Mouse (Mus musculus): ENCODE measurements around the gene Ticam1. TPM values are rescaled to one million over a fixed set of nuclear protein-coding genes. Genes with fewer than 3 reads are reported as not detected.
A peak's percentile ranks its signal among the peaks of the same experiment; 100 is the strongest.

Ticam1 gene
- polyA plus RNA-seq, 1 experiment from 2014 or later: 2.6 TPM

DNA sequence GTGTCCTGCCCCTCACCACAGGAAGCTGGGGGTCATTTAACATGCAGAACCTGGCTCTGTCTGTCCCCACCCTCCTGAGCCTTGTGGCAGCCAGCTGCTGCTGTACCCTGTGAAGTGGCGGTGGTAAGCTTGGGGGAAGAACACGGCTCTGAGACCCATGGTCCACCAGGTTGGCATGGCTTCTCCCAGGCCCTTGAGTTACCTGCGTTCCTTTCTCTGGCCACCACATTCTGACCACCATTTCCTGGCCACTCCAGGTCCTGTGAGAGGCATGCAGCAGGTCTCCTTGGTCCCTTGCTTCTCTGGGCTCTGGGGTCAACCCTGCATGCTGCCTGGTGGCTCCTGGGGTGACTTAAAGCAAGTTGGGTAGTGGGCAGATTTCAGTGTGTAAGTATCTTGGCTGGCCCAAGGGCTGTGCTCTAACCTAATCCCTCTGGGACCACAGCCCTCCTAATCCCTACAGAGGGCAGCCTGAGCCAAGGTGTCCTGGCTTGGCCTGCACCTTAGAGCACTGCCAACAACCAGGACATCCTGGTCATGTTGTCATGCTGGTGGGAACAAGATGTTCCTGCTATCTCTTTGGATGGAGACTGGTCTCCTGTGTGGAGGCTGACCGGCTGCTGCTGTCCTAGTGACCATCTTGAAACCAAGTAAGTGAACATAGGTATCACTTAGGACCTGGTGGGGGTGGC lies 16.1 kb upstream of the Ticam1 start, which contains the start of gene Plin3:
Gene Plin3 (minus strand): TSS at position 343 of the 692 bp plus-strand sequence.
- H3K4me2 ChIP-seq: no peak within 1 kb of the TSS
- H3K36me3 ChIP-seq (ENCODE audit: control insufficient read depth, insufficient read depth, low read length): no peaks in the 10 kb centered on the region
- no peaks in the 10 kb centered on the region for H3K9me3 ChIP-seq (ENCODE audit: control insufficient read depth, low read length)
- H3K4me1 ChIP-seq (ENCODE audit: control insufficient read depth, insufficient read depth, low read length): peaks cover 28% of the 10 kb centered on the region
- DNase-seq (ENCODE audit: low spot score, missing footprints) (no peak), ATAC-seq (ENCODE audit: low FRiP score) (no peak)
- 0 out of 2 replicates have a peak within 1 kb of the TSS, but pooled peaks have one; percentile 12 for H3K9ac ChIP-seq (ENCODE audit: low read length)
- 93% methylated on average over 4 of the region's 4 CpGs for WGBS
- no peak within 1 kb of the TSS; the same call in 1 of the 2 replicates for H3K27ac ChIP-seq (ENCODE audit: low read depth, low read length)
- no peaks in the 10 kb centered on the region for H3K27me3 ChIP-seq (ENCODE audit: control insufficient read depth, insufficient read depth, low read length)
- no peak within 1 kb of the TSS for H3K4me3 ChIP-seq (ENCODE audit: low read depth, low read length)

DNA sequence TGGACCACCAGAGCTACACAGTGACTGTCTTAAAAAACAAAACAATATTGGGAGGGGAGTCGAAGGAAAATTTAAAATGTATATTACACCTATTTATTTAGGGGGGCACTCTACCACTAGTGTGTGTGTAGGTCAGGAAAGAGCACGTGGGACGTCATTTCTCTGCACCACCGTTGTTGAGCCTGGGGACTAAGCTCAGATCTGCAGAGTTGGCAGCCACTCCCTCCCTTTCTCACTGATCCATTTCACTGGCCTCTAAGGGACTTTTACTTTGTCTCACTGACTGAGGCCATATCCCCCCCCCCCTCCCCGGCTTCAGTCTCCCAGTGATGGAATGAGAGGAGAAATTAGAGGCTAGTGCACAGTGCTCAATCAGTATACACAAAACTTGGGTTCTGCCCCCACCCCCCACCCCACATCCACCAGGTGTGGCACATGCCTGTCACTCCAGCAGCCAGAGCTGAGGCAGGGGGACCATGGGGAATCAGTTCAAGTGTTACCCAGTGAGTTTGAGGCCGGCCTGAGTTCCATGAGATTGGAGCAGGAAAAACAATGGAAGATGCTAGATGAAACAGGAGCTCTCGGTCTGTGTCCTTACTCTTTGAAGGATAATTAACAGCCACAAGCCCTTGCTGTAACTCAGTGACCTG lies 15.4 kb upstream of the Ticam1 start:
- H3K27me3 ChIP-seq (ENCODE audit: control insufficient read depth, insufficient read depth, low read length): no peaks in the 10 kb centered on the region
- no peak for DNase-seq (ENCODE audit: low spot score, missing footprints)
- H3K4me3 ChIP-seq (ENCODE audit: low read depth, low read length): no peak overlapping the region
- WGBS: 52% methylated on average over 7 of the region's 7 CpGs
- no peaks in the 10 kb centered on the region for H3K9me3 ChIP-seq (ENCODE audit: control insufficient read depth, low read length)
- H3K27ac ChIP-seq (ENCODE audit: low read depth, low read length): no peak overlapping the region; the same call in none of the 2 replicates
- no peak for ATAC-seq (ENCODE audit: low FRiP score)
- H3K4me1 ChIP-seq (ENCODE audit: control insufficient read depth, insufficient read depth, low read length): peaks cover 29% of the 10 kb centered on the region
- H3K4me2 ChIP-seq: no peak overlapping the region
- H3K36me3 ChIP-seq (ENCODE audit: control insufficient read depth, insufficient read depth, low read length): no peaks in the 10 kb centered on the region
- peak overlapping the region; percentile 59 for H3K9ac ChIP-seq (ENCODE audit: low read length)

DNA sequence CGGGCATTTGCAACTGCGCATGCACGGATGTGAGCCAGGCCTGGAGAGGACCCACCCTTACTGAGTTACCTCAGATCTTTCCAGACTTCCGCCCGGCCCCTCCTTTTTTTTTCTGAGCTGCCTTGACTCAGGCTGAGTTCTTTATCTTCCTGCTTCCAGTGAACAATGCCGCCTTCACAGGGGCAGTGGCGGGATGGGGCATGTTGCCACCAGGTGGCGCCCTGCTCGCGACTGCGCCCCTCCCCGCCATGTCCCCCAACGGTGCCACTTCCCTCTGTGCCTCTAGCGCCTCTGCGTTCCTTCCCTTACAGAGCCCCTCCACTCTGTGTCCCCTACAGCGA lies 14.6 kb upstream of the Ticam1 start:
- H3K27ac ChIP-seq (ENCODE audit: low read depth, low read length): peak overlapping the region; percentile 82
- peak; percentile 89 for ATAC-seq (ENCODE audit: low FRiP score)
- no peaks in the 10 kb centered on the region for H3K27me3 ChIP-seq (ENCODE audit: control insufficient read depth, insufficient read depth, low read length)
- WGBS: 1% methylated on average over 16 of the region's 16 CpGs
- peak; percentile 99 for DNase-seq (ENCODE audit: low spot score, missing footprints)
- H3K9ac ChIP-seq (ENCODE audit: low read length): peak overlapping the region; percentile 59
- H3K9me3 ChIP-seq (ENCODE audit: control insufficient read depth, low read length): no peaks in the 10 kb centered on the region
- H3K4me2 ChIP-seq: peak overlapping the region; percentile 63
- H3K4me1 ChIP-seq (ENCODE audit: control insufficient read depth, insufficient read depth, low read length): peaks cover 29% of the 10 kb centered on the region
- peak overlapping the region; percentile 37; the same call in 1 of the 2 replicates for H3K4me3 ChIP-seq (ENCODE audit: low read depth, low read length)
- H3K36me3 ChIP-seq (ENCODE audit: control insufficient read depth, insufficient read depth, low read length): no peaks in the 10 kb centered on the region

DNA sequence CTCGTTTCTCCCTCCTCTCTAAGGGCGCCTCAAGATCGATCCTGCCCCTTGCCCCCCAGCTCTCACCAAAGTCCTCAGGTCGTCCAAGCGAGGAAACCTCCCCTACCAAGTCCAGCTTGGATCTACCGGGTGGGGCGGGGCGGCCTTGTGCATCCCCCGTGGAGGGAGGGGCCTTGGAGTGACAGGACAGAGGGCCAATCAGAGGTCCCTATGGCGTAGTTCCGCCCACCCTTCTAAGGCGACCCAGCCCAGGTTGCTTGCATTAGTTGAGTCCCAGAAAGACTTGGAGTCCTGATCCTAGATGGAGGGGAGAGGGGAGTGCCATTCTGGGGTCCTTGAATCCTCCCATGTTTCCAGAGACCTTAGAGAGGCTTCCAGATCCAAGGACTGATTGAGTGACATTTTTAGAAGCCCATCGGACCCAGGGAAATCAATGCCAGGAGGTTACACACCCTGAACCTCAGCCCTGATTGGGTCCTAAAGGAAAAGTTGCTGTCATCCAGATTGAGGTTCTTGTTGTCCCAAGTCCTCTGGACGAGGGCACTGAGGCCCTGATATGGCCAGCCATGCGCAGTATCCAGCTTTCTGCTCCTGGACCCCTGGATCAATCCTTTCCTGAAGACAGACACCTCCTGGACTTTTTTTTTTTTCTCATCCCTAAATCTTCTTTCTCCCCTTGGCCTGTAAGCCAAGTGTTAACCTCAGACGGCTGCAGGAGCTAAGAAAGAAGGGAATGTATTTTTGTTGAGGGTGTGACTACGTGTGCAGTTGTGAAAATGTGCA lies 14.0 kb upstream of the Ticam1 start:
- peak overlapping the region; percentile 71 for H3K9ac ChIP-seq (ENCODE audit: low read length)
- H3K27me3 ChIP-seq (ENCODE audit: control insufficient read depth, insufficient read depth, low read length): no peaks in the 10 kb centered on the region
- 3% methylated on average over 17 of the region's 17 CpGs for WGBS
- H3K36me3 ChIP-seq (ENCODE audit: control insufficient read depth, insufficient read depth, low read length): peaks cover under 1% of the 10 kb centered on the region; the same call in 1 of the 2 replicates
- ATAC-seq (ENCODE audit: low FRiP score) (peak; percentile 79), DNase-seq (ENCODE audit: low spot score, missing footprints) (peak; percentile 99)
- H3K4me1 ChIP-seq (ENCODE audit: control insufficient read depth, insufficient read depth, low read length): peaks cover 29% of the 10 kb centered on the region
- peak overlapping the region; percentile 37 for H3K4me3 ChIP-seq (ENCODE audit: low read depth, low read length)
- H3K9me3 ChIP-seq (ENCODE audit: control insufficient read depth, low read length): no peaks in the 10 kb centered on the region
- peak overlapping the region; percentile 82 for H3K27ac ChIP-seq (ENCODE audit: low read depth, low read length)
- peak overlapping the region; percentile 63 for H3K4me2 ChIP-seq

DNA sequence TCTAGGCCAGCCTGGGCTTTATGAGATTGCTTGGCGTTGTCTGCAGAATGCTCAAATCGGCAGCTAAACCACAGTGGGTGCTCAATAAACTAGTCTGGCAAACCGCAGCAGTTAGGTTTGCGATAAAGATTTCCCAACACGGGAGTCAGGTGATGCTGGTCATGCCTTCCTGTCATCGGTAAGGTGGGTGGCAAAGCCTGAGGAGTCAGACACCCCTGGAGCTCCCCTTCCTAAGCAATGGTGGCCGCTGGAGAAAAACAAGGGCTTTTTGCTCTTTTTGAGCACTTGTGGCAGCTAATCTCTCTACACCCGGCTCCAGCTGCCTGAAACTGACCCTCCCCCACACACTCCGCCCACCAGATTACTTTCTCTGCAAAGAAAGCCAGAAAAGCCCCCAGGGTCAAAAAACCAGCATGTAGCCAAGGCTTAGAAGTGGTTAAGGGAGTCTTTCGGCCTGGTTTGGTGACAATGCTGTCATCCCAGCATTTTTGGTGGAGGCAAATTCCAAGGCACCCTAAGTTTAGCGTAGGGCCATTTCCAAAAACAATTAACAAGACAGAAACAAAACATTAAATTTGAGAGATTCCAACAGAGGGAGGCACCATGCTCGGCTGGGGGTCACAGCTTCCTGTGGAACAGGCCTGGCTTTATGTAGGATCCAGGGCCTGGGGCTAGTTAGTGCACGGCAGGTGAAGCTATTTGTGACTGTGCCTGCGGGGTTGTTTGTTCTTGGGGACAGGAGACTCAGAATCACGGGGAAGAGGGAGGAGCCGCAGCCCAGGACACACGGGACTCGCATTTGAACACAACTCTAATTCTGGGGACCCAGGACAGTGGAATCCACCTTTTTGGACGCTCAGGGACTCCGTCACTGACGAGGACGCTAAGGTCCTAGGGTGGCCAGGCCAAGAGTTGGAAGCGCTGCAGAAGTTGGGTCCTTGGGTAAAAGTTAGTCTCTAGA lies 13.1 kb upstream of the Ticam1 start:
- ATAC-seq (ENCODE audit: low FRiP score): peak; percentile 33
- WGBS: 2% methylated on average over 23 of the region's 23 CpGs
- Histone ChIP-seq H3K9ac (ENCODE audit: low read length) (peak overlapping the region; percentile 71), H3K27me3 (ENCODE audit: control insufficient read depth, insufficient read depth, low read length) (no peaks in the 10 kb centered on the region), H3K4me3 (ENCODE audit: low read depth, low read length) (peak overlapping the region; percentile 37), H3K9me3 (ENCODE audit: control insufficient read depth, low read length) (no peaks in the 10 kb centered on the region), H3K27ac (ENCODE audit: low read depth, low read length) (peak overlapping the region; percentile 82), H3K4me1 (ENCODE audit: control insufficient read depth, insufficient read depth, low read length) (peaks cover 29% of the 10 kb centered on the region), H3K36me3 (ENCODE audit: control insufficient read depth, insufficient read depth, low read length) (peaks cover 3% of the 10 kb centered on the region; the same call in 1 of the 2 replicates), H3K4me2 (peak overlapping the region; percentile 63)
- peak; percentile 97 for DNase-seq (ENCODE audit: low spot score, missing footprints)

DNA sequence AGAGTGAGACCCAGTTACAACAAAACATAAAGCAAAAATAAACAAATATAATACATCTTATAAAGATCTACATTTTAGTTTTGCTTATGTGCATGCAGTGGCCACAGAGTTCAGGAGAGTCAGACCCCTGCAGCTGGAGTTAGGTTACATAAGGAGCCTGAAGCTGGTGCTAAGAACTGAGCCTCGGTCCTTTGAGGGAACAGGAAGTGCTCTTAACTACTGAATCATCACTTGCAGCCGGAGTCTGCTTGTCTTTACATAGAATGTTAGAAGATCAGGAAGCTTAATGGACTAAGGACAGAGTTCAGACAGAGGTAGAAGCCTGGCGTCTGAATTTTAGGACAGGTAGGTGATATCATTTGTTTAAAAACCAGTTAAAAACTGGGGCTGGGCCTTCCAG lies 12.3 kb upstream of the Ticam1 start:
- Histone ChIP-seq H3K4me1 (ENCODE audit: control insufficient read depth, insufficient read depth, low read length) (peaks cover 29% of the 10 kb centered on the region), H3K4me2 (peak overlapping the region; percentile 63), H3K9me3 (ENCODE audit: control insufficient read depth, low read length) (no peaks in the 10 kb centered on the region), H3K9ac (ENCODE audit: low read length) (peak overlapping the region; percentile 71), H3K36me3 (ENCODE audit: control insufficient read depth, insufficient read depth, low read length) (peaks cover 3% of the 10 kb centered on the region; the same call in 1 of the 2 replicates), H3K27ac (ENCODE audit: low read depth, low read length) (peak overlapping the region; percentile 82), H3K4me3 (ENCODE audit: low read depth, low read length) (peak overlapping the region; percentile 37), H3K27me3 (ENCODE audit: control insufficient read depth, insufficient read depth, low read length) (no peaks in the 10 kb centered on the region)
- DNase-seq (ENCODE audit: low spot score, missing footprints): no peak
- 32% methylated on average over 3 of the region's 3 CpGs for WGBS
- ATAC-seq (ENCODE audit: low FRiP score): no peak

DNA sequence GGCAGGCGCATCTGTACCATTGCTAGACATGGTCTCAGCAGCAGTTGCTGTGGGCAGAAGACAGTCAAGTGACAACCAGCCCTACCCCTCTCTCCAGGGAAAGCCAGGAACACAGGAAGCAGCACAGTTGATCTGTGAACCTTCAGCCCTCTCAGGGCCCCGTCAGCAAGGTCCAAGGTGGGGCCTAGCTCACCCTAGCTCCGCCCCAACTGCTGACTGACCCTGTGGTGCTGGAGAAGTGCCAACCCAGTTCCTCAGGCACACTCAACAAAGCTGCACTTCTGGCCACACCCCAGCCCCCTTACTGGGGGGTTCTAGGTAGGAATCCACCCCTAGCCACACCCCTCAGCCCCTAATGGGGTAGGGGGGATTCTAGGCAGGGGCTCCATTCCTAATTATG lies 11.2 kb upstream of the Ticam1 start:
- 60% methylated on average over 3 of the region's 3 CpGs for WGBS
- no peaks in the 10 kb centered on the region for H3K27me3 ChIP-seq (ENCODE audit: control insufficient read depth, insufficient read depth, low read length)
- no peak for ATAC-seq (ENCODE audit: low FRiP score)
- no peak overlapping the region for H3K4me3 ChIP-seq (ENCODE audit: low read depth, low read length)
- H3K9ac ChIP-seq (ENCODE audit: low read length): no peak overlapping the region
- H3K4me1 ChIP-seq (ENCODE audit: control insufficient read depth, insufficient read depth, low read length): peaks cover 29% of the 10 kb centered on the region
- DNase-seq (ENCODE audit: low spot score, missing footprints): no peak
- H3K4me2 ChIP-seq: no peak overlapping the region
- no peaks in the 10 kb centered on the region for H3K9me3 ChIP-seq (ENCODE audit: control insufficient read depth, low read length)
- H3K27ac ChIP-seq (ENCODE audit: low read depth, low read length): no peak overlapping the region
- H3K36me3 ChIP-seq (ENCODE audit: control insufficient read depth, insufficient read depth, low read length): peaks cover 3% of the 10 kb centered on the region; the same call in 1 of the 2 replicates

DNA sequence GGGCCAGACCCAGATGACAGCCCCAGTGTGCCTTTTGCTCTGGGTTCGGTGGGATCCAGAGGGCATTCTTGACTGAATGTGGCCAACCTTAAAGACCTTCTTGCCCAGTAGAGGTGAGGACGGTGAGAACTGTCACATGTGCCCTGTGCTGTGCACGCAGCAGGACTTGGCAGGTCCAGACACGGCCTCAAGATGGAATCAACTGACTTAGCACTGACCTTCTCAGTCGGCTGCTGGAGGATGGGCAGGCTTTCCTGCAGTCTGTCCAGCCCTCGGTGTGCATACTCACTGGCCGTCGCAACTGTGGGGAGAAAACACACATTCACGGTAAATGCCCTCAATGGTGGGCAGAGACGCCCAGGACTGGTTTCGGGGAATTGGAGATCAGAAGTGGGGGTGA lies 9.4 kb upstream of the Ticam1 start:
- Histone ChIP-seq H3K4me1 (ENCODE audit: control insufficient read depth, insufficient read depth, low read length) (peaks cover 29% of the 10 kb centered on the region), H3K27ac (ENCODE audit: low read depth, low read length) (no peak overlapping the region), H3K4me2 (no peak overlapping the region), H3K4me3 (ENCODE audit: low read depth, low read length) (no peak overlapping the region), H3K36me3 (ENCODE audit: control insufficient read depth, insufficient read depth, low read length) (peaks cover 6% of the 10 kb centered on the region; the same call in 1 of the 2 replicates), H3K27me3 (ENCODE audit: control insufficient read depth, insufficient read depth, low read length) (no peaks in the 10 kb centered on the region), H3K9me3 (ENCODE audit: control insufficient read depth, low read length) (no peaks in the 10 kb centered on the region), H3K9ac (ENCODE audit: low read length) (no peak overlapping the region)
- WGBS: 93% methylated on average over 11 of the region's 11 CpGs
- DNase-seq (ENCODE audit: low spot score, missing footprints) (no peak), ATAC-seq (ENCODE audit: low FRiP score) (no peak)
